Mouse (Mus musculus) right cerebral cortex, postnatal 36 days (tissue): ENCODE results near the gene Spata2.

Experiments
- DNase-seq, 2 experiments: peaks; one replicate each; pipeline ENCODE4 v3.0.0; 2022; ENCODE audit warnings: low spot score in 2 of 2, mixed read lengths in 1 of 2

The Spata2 gene

DNA sequence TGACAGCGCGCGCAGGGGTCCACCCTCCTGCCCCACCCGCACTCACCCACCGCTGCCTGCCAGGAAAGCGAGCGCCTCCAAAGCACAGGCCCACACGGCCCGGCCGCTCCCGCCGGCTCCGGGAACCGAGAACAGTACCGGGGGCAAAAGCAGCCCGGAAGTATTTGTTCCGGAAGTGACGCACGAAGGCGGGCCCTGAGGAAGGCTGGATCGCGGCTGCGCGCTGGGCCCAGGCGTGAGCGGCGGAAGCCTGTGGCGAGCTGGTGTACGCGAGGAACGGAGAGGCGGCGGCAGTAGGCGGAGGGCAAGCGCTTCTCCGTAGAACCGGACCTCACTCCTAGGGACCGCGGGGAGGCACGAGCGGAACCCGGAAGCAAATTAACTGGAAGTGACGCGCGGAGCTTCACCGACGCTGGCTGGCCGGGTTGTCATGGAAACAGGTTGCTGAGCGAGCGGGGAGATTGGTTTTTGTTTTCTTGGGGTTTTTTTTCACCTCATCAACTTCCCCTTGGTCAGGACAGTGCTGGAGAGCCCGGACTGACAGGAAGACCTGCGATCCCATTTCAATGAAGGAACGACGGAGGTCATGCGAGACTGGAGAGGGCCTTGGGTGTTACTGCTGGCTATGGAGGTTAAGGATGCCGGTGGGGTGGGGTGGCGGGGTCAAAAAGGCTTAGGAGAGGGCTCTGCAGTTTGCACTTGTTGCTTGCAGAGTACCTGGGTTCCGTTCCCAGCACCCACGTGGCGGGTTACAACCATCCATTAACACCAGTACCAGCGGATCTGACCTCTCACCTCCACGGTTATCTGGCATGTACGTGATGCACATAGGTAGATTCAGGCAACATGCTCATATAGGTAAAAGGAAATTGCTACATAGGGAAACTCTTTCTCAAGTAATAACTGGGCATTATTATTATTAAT lies at the start of gene Spata2:
Gene Spata2, minus strand, starts transcription at position 175 of the 924 bp plus-strand sequence.
- DNase-seq: peak; percentile 88 to 92

- no peak for DNase-seq
These were observed 49.7 kb upstream of the Spata2 start for GRCm38 (mm10) chr2:167542361-167542760.

DNA sequence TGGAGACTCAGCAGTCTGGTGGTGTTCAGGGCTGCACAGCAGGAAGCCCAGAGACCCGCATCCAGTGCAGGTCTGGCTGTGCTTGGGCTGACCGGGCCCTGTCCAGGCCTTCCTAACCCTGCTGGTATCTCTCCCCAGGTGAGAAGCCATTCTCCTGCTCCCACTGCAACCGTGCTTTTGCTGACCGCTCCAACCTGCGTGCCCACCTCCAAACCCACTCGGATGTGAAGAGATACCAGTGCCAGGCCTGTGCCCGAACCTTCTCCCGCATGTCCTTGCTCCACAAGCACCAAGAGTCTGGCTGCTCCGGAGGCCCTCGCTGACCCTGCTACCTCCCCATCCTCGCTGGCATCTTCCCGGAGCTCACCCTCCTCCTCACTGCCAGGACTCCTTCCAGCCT lies 49.1 kb upstream of the Spata2 start:
- no peak for DNase-seq

DNA sequence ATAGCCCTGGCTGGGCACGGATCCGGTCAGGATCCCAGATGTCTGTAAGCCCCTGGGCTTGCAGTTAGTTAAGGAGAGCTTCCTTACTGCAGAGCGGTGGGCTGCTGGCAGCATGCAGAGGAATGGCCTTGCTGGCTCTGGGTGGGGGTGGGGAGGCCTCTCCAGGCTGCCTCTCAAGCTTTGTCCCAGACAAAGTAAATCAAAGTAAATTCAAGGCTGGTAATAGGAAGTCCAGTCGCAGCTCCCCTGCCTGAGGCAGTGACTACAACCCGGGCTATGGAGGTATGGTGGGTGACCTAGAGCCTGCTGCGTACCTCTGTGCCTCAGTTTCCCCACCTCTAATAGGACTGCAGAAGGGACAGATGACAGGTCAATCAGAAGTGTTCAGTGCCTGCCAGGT lies 48.6 kb upstream of the Spata2 start:
- DNase-seq: no peak

DNA sequence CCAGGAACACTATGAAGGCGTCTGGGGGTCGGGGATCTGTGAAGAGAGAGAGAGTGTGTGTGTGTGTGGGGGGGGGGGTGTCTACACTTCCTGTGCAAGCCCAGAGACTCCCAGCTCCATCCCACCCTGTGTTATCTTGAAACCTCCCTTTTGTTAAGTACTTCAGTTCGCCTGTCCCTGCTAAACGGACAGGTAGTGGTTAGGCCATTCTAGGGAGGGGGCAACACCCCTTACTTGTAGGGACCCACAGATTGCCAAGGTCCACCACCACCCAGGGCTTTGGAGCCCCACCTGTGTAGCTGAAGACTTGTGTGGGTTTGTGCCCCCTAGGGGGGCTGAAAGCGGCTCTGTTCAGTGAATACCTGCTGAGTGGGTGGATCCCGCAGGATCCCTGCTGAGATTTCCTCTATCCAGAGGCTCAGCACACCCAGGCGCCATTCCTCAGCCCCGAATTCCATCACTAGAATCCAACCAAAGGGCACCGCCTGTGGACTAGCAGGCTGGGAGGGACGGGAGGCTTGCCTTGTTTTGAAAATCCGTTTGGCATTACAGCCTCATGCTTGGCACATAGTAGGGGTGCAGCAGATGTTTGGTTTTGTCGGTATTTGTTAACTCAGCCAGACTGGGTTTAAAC lies 47.9 kb upstream of the Spata2 start:
- DNase-seq: no peak

GRCm38 (mm10) chr2:167539536-167540476 lies 47.1 kb upstream of the Spata2 start:
- no peak for DNase-seq

DNA sequence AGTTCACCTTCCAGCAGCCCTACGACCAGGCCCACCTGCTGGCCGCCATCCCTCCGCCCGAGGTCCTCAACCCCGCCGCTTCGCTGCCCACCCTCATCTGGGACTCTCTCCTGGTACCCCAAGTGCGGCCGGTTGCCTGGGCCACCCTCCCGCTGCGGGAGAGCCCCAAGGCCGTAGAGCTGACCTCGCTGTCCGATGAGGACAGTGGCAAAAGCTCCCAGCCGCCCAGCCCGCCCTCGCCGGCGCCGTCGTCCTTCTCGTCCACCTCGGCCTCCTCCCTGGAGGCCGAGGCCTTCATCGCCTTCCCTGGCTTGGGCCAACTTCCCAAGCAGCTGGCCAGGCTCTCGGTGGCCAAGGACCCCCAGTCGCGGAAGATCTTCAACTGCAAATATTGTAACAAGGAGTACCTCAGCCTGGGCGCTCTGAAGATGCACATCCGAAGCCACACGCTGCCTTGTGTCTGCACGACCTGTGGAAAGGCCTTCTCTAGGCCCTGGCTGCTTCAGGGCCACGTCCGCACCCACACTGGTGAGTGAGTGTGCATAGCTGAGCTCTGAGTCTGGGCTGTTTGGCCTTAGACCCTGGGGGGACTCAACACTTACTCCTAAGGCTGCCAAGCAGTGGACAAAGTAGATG lies 46.1 kb upstream of the Spata2 start:
- DNase-seq: no peak

DNA sequence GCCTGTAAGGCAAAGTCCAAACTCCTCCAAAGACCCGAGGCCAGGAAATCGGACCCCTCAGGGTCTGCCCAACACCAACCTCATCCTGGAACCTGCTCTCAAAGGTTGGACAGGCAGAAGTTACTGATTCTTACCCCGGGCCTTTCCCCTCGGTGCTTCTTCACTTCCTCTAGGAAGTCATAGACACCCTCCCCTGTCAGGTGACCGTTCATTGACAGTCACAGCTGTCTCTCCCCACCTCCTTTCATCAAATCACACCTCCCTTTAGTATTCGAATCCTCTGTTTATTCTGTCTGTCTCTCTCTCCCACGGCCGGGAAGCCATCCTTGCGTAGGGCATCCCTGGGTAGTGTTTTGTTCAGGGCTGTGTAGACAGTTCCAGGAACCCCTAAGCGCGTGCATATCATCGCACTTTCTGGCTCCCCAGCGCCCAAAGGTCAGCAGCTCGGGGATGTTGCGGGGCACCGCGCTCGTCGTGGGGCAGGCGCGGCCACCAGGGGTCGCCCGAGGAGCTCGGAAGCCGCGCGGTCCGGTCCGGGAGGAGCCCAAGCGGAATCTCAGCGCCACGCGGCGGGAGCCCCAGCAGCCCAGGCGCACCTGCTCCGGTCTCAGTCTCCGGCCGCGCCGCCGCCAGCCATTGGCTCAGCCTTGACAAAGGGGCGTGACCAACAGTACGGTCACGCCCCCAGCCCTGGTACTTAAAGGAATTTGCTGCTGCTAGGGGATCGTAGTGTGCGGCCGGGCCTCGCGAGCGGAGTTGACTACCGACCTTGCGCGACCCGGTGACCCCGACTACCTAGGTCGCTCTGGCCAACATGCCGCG lies 45.0 kb upstream of the Spata2 start, which contains the start of gene Snai1:
Gene Snai1, plus strand, starts transcription at position 720 of the 822 bp plus-strand sequence.
- peak; percentile 67 to 68 for DNase-seq

DNA sequence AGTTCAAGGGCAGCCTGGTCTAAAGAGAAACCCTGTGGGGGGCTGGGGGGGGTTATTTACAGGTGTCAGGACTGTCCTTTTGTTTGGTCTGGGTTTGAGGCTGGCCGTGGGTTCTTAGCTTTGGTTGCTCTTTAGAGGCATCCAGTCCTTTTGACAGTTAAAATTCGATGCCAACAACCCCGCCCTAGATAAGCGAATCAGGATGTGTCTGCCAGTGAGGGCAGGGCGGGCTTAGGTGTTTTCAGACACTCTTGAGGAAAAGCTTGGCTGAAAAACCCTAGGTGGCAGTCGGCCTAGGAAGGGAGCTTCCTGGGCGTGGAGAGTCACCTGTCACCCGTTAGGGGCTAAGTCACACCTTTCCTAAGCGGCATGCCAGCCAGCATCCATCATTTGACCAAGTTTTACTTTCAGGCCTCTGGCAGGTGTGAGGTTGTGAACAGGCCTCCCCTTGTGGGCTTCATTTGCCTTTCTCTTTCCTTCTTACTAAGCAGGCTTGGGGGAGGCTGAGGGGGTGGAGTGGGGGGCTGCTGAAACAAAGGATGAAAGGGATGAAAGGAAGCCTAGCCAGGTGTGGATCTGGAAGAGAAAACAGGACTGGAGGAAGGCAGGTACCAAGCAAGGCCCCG lies 43.7 kb upstream of the Spata2 start:
- DNase-seq: no peak

DNA sequence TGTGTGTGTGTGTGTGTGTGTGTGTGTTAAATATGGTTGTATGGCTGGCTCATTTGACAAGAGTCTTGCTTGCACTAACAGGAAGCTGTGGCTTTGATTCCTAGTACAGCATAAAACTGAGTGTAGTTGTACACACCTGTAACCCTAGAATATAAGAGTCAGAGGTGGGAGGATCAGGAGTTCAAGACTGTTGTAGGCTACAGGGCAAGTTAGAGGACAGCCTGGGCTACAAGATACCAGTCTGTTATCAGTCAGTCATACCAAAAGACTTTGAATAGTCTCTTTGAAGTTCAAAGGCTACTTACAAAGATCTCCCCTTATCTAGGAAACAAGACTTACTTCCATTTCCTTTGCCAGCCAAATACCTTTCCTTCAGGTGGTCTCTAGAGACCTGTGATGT lies 41.2 kb upstream of the Spata2 start:
- no peak for DNase-seq

DNA sequence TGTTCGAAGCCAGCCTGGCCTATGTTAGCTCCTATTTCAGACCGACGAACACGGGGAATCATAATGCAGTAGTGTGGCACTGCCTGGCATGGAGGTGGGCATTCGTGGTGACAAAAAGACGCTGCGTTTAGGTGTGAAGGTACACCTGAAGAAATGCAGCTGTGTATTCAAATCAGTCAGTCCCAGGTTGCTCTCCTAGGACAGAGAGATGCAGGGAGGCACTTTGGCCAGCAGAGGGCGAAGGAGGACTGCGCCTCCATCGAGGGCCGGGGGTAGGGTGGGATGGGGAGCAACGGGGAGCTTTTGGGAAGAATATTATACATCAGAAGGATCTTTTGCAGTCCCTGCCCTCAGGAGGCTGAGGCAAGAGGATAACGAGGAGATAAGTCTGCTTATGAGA lies 39.4 kb upstream of the Spata2 start:
- no peak for DNase-seq

DNA sequence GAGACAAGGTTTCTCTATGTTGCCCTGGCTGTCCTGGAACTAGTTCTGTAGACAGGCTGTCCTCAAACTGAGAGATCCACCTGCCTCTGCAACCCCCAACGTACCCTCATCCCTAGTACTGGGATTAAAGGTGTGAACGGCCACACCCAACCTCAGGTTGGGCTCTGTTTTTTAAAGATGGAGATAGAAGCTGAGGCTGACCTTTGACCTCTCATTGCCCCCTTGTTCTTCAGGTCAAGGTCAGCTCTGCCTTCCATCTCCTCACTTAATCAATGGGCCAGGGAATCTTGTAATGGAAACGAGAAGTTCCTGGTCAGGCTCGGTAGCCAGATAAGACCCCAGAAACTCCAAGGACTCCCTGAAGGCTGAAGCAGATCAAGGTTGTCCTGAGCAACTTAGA lies 37.8 kb upstream of the Spata2 start:
- DNase-seq: no peak

GRCm38 (mm10) chr2:167529935-167530513 lies 37.3 kb upstream of the Spata2 start:
- DNase-seq: no peak

- no peak for DNase-seq
These were observed 35.6 kb upstream of the Spata2 start for GRCm38 (mm10) chr2:167528278-167528677.

GRCm38 (mm10) chr2:167519606-167520252 lies 27.0 kb upstream of the Spata2 start:
- DNase-seq: no peak

DNA sequence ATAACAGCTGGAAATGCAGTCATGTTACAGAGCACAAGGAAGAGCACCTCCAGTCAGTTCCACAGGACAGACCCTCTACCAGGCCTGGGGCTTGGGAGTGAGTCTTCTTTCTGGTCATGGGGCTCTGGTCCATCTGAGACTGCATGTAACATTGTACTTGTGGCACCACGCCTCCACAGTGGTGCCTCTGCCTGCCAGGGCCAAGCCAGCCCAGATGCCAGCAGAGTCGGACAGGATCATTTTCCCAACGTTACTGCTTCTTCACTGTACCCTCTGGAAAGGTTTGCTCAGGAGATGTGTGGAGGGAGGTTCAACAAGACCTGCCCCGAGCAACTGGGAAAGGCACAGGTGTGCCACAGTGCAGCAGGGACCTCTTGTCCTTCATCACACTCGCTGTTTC lies 23.0 kb upstream of the Spata2 start:
- DNase-seq: no peak

DNA sequence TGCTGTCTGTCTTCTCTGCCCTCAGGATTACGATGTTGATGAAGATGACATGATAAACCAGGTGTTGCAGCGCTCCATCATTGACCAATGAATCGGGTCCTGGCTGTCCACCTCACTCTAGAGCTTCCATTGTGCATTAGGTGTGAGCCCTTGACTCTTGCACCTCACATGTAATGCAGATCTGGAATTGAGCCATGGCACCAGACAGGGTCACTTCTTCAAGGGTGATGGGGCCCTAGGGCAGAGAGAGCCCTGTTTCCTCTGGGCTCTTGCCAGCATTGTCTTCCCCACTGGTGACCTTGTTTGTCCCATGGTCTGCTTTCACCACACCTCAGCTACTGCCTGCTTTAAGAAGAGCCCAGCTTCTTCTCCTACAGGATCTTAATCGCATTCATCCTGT lies 22.0 kb upstream of the Spata2 start:
- no peak for DNase-seq

GRCm38 (mm10) chr2:167512970-167513369 lies 20.3 kb upstream of the Spata2 start:
- no peak for DNase-seq

GRCm38 (mm10) chr2:167512365-167512764 lies 19.7 kb upstream of the Spata2 start:
- no peak for DNase-seq
